8 mouse cellular contexts compared by ENCODE assay signal in genomic region chr5:73338832-73339163, GRCm38 (mm10). TPM values are rescaled to one million over a fixed set of nuclear protein-coding genes. Genes with fewer than 3 reads are reported as not detected.
A peak's percentile ranks its signal among the peaks of the same experiment; 100 is the strongest.
DNase-seq lines count a peak whose midpoint lies in the region; ATAC-seq and TF ChIP-seq lines count a peak whose summit lies in the region.

No protein-coding gene starts in this region.

- peaks cover 25% of the 10 kb centered on the region for H3K4me1 ChIP-seq in erythroblast, embryonic 14.5 days (ENCODE audit: control insufficient read depth)
- H3K4me1 ChIP-seq in limb, embryonic 14.5 days (ENCODE audit: control insufficient read depth, insufficient read depth, low read length) = 0 out of 2 replicates have a peak, but pooled peaks cover 5% of the 10 kb centered on the region
- 0 out of 2 replicates have a peak, but pooled peaks cover 2% of the 10 kb centered on the region for H3K4me1 ChIP-seq in stomach, postnatal 0 days (replicated peaks; ENCODE audit: control insufficient read depth, insufficient read depth)

- peaks cover 2% of the 10 kb centered on the region; the same call in 1 of the 2 replicates for H3K9me3 ChIP-seq in erythroblast, embryonic 14.5 days (ENCODE audit: control insufficient read depth, low read length)
- no peaks in the 10 kb centered on the region for H3K9me3 ChIP-seq in limb, embryonic 14.5 days (ENCODE audit: control insufficient read depth, low read length)
- H3K9me3 ChIP-seq in stomach, postnatal 0 days (ENCODE audit: control insufficient read depth, low read length) = no peaks in the 10 kb centered on the region

- no peaks in the 10 kb centered on the region for H3K36me3 ChIP-seq in erythroblast, embryonic 14.5 days (ENCODE audit: control insufficient read depth)
- H3K36me3 ChIP-seq in limb, embryonic 14.5 days (ENCODE audit: control insufficient read depth, insufficient read depth, low read length) = no peaks in the 10 kb centered on the region
- no peaks in the 10 kb centered on the region for H3K36me3 ChIP-seq in stomach, postnatal 0 days (ENCODE audit: control insufficient read depth, insufficient read depth, low read length)

- H3K27me3 ChIP-seq in erythroblast, embryonic 14.5 days (ENCODE audit: control insufficient read depth) = peaks cover 55% of the 10 kb centered on the region
- no peaks in the 10 kb centered on the region for H3K27me3 ChIP-seq in limb, embryonic 14.5 days (ENCODE audit: control insufficient read depth, insufficient read depth, low read length)
- H3K27me3 ChIP-seq in stomach, postnatal 0 days (ENCODE audit: control insufficient read depth, insufficient read depth, low read length) = no peaks in the 10 kb centered on the region

- H3K4me2 ChIP-seq in limb, embryonic 14.5 days (replicated peaks; ENCODE audit: low read depth, low read length, severe bottlenecking) = peak overlapping the region; percentile 94
- H3K4me2 ChIP-seq in stomach, postnatal 0 days (replicated peaks; ENCODE audit: low read depth) = peak overlapping the region; percentile 86

- H3K4me3 ChIP-seq in erythroblast, embryonic 14.5 days (replicated peaks) = peak overlapping the region; percentile 60
- peak overlapping the region; percentile 57 for H3K4me3 ChIP-seq in limb, embryonic 14.5 days (replicated peaks; ENCODE audit: low read length)
- peak overlapping the region; percentile 58 for H3K4me3 ChIP-seq in stomach, postnatal 0 days (ENCODE audit: low read depth, low read length)

- ATAC-seq in erythroblast, adult 5-6 weeks (replicated peaks; ENCODE audit: low FRiP score, poor library complexity, severe bottlenecking) = no peak
- ATAC-seq in limb, embryonic 14.5 days (ENCODE audit: low FRiP score, low read depth) = no peak
- peak; percentile 27; the same call in 1 of the 2 replicates for ATAC-seq in stomach, postnatal 0 days (ENCODE audit: low FRiP score, low TSS enrichment)

- no peak for TF ChIP-seq CTCF in stomach, postnatal 0 days (IDR thresholded peaks at IDR 0.05; ENCODE audit: low read depth)

- no peak for TF ChIP-seq POLR2A in limb, embryonic 14.5 days (IDR thresholded peaks at IDR 0.05; ENCODE audit: borderline replicate concordance, extremely low read depth, insufficient read depth, insufficient read length)

- DNase-seq in thymus, postnatal 0 days (ENCODE audit: low spot score) = peak; percentile 22
- no peak for DNase-seq in thymus, adult 18-20 months
- DNase-seq in limb, embryonic 14.5 days (ENCODE audit: low spot score) = no peak
- peak; percentile 24 for DNase-seq in stomach, postnatal 0 days (ENCODE audit: low spot score)
- DNase-seq in spleen, postnatal 10 days (ENCODE audit: low spot score in 2 of 2) = no peak
- no peak for DNase-seq in kidney, postnatal 4 days

- no peak overlapping the region for H3K27ac ChIP-seq in limb, embryonic 14.5 days (replicated peaks; ENCODE audit: low read depth, low read length)
- peak overlapping the region; percentile 70; the same call in 1 of the 2 replicates for H3K27ac ChIP-seq in stomach, postnatal 0 days (replicated peaks)

- TF ChIP-seq EP300 in stomach, postnatal 0 days (optimal IDR thresholded peaks at IDR 0.05) = no peak

- WGBS in limb, embryonic 14.5 days = 52% methylated on average over 14 of the region's 14 CpGs
- 50% methylated on average over 14 of the region's 14 CpGs for WGBS in stomach, postnatal 0 days

- peak overlapping the region; percentile 69 for H3K9ac ChIP-seq in limb, embryonic 14.5 days (ENCODE audit: low read depth, low read length, severe bottlenecking)
- H3K9ac ChIP-seq in stomach, postnatal 0 days (ENCODE audit: low read length) = peak overlapping the region; percentile 77

RNA-seq across cellular contexts. Expression of gene Ociad2, which starts 2.0 kb away (rescaled TPM):
- not detected in 2 replicates for polyA plus RNA-seq in erythroblast, embryonic 14.5 days (2012)
- not detected in 2 replicates for total RNA-seq in erythroblast, adult 5-6 weeks (2015; ENCODE audit: low replicate concordance)
- total RNA-seq in erythroblast, adult 5-6 weeks (2017; ENCODE audit: low replicate concordance) = not detected in 2 replicates
- polyA plus RNA-seq in thymus, postnatal 0 days (2015; fragmentation: Nextera tagmentation; extraction: Ambion mirVana) = 55.6 and 57.7 TPM in 2 replicates
- polyA plus RNA-seq in limb, embryonic 14.5 days (2012; rRNA removed) = 2.4 and 3.1 TPM in 2 replicates
- polyA plus RNA-seq in limb, embryonic 14.5 days (2014; fragmentation: Nextera tagmentation; extraction: Ambion mirVana) = 12.8 and 13.1 TPM in 2 replicates
- polyA plus RNA-seq in stomach, postnatal 0 days (2015; fragmentation: Nextera tagmentation; extraction: Ambion mirVana) = 162 and 173 TPM in 2 replicates

RNA-seq across cellular contexts. Expression of gene Ociad1, which starts 46.2 kb away (rescaled TPM):
- polyA plus RNA-seq in erythroblast, embryonic 14.5 days (2012) = 8.0 and 11.4 TPM in 2 replicates
- 69.2 and 94.7 TPM in 2 replicates for total RNA-seq in erythroblast, adult 5-6 weeks (2015; ENCODE audit: low replicate concordance)
- total RNA-seq in erythroblast, adult 5-6 weeks (2017; ENCODE audit: low replicate concordance) = 103 and 137 TPM in 2 replicates
- polyA plus RNA-seq in thymus, postnatal 0 days (2015; fragmentation: Nextera tagmentation; extraction: Ambion mirVana) = 216 and 233 TPM in 2 replicates
- polyA plus RNA-seq in limb, embryonic 14.5 days (2012; rRNA removed) = 147 and 171 TPM in 2 replicates
- 137 and 144 TPM in 2 replicates for polyA plus RNA-seq in limb, embryonic 14.5 days (2014; fragmentation: Nextera tagmentation; extraction: Ambion mirVana)
- polyA plus RNA-seq in stomach, postnatal 0 days (2015; fragmentation: Nextera tagmentation; extraction: Ambion mirVana) = 169 and 190 TPM in 2 replicates

Comparison
In these comparisons a context has a peak if more than half of its experiments do, and no peak if none do; other contexts are left out.
1. DNase-seq: peak in thymus, postnatal 0 days (single experiment) and stomach, postnatal 0 days (single experiment); none in thymus, adult 18-20 months (0 of 2), limb, embryonic 14.5 days (single experiment), spleen, postnatal 10 days (0 of 2) and kidney, postnatal 4 days (0 of 2).
2. RNA of gene Ociad1, which starts 46.2 kb away (polyA plus RNA-seq): 216 to 233 TPM in thymus, postnatal 0 days, 137 to 171 TPM in limb, embryonic 14.5 days and 169 to 190 TPM in stomach, postnatal 0 days; 8.0 to 11.4 TPM in erythroblast, embryonic 14.5 days; every median in the first group is over 10 times any median in the second.
3. Peak in every context shown above with its lines, with median percentiles within 50 percentile points of each other: H3K4me3 ChIP-seq.